Mouse (Mus musculus) layer of hippocampus, postnatal 36 days (tissue): Measurements from ENCODE around the gene Anks1b. TPM values are rescaled to one million over a fixed set of nuclear protein-coding genes. Genes with fewer than 3 reads are reported as not detected.
A peak's percentile ranks its signal among the peaks of the same experiment; 100 is the strongest.
"Not testable (repeated sequence)": the region's sequence is repeated elsewhere in the genome, so short reads cannot be mapped to it uniquely, and the experiment has no call there.

Source experiments
- DNase-seq, 2 experiments: peaks; one replicate each; pipeline ENCODE4 v3.0.0; 2022
- total RNA-seq, 2 experiments: library from RNA; stranded (reverse); gene quantifications; 2 replicates each; pipeline ENCODE4 v1.2.3; 2021

Anks1b gene
- total RNA-seq, 2 experiments from 2014 or later, result 492 to 532 TPM

DNA sequence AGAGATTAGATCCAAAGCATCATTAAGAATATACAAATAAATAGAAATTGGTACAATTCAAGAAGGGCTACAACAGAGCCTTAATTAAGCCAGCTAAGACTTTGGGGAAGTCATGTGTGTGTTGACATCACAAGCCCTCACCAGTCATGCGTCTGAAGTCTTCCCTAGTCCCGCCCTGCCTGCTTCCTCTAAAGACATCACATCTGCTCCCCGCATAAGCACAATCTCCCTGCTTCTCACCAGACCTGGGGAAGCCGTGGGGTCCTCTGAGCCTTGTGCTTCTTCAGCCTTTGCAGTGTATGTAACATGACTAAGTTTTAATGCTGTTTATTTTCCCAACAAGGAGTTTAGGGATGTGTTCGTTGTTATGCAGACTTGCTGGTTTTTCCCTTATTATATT, 706.7 kb downstream of the Anks1b start:
- no peak for DNase-seq

DNA sequence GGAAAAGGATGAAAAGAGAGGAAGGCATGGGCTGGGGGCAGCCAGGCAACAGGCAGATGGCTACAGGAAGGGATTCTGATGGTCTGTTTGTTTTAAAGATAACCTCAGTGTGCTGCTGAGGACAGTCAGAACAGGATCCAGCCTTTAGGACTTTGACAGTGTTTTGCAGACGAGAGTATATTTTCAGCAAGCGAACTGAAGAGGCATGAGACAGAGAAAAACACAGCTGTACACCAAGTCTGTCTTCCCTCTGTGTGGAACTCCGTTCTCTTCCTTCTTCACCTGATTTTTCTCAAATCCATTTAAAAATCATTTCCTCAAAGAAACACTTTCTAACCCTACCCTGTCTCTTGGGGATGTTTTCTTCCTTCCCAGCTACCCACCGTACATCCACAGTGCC, 710.7 kb downstream of the Anks1b start:
- no peak for DNase-seq

DNA sequence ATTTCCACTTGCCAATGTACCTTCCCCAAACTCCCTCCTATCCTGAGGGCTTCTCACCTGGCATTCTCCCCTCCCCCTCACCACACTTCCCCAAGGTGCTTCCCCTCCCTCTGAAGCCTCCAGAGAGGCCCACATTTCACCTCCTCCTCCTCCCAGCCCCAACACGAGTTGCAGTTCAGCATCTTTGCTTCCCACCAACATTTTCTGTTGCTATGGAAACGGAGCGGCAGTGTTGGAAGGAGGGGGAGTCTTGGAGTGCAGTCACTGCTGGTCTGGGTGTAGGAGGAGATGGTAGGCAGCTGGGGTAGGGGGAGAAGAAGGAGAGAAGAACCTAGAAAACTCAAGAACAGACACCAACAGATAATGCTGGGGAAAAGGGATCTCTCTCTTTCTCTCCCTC, 722.8 kb downstream of the Anks1b start:
- DNase-seq, result peak in 1 of 2 experiments; percentile 57

DNA sequence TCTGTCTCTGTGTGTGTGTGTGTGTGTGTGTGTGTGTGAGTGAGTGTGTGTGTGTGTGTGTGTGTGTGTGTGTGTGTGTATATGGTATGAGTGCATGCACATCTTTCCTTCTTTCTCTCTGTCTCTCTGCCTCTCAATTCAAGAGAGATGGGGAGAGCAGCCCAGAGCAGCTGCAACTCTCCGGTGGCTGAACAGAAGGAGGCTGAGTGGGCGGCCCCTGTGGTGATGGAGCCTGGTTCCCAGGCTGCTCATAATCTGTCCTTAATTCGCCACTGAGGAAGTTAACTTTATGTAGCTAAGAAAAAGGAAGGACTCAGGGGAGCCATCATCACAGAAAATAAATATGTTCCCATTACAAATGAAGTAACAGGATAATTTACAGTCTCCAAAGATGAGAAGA, 723.3 kb downstream of the Anks1b start:
- DNase-seq, result peak; percentile 68 to 71

DNA sequence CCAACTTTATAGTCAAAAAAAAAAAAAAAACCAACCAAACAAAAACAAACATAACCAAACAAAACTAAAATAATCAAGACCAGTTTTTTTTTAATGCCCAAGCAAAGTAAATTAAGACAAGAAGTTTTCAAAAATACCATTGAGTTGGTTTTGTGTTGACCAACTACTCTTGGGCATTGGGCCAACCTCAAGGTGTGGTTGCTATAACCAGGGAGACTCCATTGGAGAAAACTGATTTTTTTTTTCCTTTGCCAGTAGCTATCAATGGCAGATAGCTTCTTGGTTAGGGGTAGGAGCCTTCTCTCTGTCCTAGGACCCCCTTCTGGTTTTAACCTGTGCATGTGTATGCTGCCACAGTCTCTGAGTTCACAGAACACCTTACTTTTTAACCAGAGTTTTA, 725.8 kb downstream of the Anks1b start:
- no peak for DNase-seq

DNA sequence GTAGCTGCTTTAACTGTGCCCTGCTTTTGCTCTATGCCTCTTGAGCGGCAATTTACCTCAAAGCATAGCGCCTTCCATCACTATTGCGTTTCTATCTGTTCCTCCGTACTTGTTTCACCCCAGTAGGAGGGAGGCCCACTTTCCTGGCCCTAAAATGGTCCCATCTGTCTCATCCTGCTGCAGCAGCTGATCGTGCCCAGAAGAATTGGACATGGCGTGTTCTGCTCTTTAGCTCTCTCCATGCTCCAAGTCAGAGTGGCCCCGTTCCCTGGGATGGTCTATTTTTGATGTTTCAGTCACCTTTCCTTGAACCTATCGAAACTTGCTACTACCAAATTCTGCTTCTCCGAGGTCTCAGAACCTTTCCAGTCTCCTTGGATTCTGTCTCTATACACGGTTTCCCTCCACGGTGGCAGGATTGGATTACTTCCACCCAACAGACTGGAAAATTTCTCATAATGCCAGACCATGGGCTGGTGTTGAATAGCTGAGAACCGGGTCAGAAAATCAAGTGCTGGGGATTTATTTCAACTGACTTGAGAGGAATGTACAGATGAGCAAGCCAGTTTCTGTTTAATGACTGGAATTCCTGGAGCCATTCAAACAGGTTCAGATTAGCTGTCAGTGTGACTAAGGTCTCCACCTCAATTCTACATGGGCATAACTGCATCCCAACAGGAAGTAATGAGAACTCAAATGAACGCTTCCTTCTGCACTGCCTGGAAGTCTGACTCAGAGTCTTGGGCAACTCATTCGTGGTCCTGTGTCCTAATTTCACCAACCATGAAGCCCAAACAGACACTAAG, 726.6 kb downstream of the Anks1b start:
- peak in 1 of 2 experiments; percentile 48 for DNase-seq

DNA sequence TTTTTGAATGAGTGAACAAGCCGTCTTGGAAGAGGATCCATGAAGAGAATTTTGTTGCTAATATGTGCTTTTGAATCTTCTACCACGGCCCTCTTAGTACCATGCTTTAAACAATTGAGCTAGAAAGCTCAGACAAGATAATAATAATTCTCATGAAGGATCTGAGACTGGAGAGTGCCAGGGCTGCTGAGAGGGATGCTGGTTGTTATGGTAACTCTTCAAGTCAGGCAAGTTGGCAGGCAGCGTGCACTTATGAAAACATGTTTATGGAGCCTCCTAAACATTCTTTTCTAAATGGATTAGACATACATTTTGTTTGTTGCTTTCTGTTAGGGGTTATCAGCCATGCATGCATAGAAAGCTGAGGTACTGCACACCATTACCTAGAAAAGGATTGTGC, 734.3 kb downstream of the Anks1b start:
- no peak for DNase-seq

DNA sequence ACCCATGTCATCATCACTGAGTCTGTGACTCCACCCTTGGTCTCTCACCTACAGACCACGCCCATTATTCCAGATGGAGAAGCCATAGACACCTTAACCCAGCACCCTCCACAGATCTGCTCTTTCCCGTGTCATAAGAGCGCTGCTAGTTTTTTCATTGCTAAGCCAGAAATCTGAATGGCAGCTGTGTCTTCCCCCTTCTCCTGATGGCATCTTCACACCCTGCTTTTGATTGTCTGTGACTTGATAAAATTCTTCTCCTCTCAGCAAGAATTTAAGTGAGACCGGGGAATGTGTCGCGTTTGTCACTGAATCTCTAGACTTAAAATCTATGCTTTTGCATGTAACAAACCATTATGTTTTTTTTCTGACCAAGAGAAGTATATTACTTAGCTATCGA, 736.1 kb downstream of the Anks1b start:
- DNase-seq, result no peak

DNA sequence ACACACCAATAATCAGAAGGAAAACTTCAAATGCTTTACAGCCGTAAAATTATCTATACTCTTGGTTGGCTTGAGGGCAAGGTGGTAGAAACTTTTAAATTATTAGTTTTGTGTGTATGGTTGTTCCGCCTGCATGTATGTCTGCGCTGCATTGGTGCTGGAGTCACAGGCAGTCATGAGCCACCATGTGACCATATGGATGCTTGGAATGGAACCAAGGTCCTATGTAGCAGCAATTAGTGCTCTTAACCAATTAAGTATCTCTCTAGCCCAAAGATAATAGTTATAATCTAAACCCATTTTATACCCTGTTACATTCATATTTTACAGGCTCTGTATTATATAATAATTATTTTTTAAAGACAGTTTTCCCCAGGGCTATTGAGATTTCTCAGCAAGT, 739.7 kb downstream of the Anks1b start:
- DNase-seq, result no peak

DNA sequence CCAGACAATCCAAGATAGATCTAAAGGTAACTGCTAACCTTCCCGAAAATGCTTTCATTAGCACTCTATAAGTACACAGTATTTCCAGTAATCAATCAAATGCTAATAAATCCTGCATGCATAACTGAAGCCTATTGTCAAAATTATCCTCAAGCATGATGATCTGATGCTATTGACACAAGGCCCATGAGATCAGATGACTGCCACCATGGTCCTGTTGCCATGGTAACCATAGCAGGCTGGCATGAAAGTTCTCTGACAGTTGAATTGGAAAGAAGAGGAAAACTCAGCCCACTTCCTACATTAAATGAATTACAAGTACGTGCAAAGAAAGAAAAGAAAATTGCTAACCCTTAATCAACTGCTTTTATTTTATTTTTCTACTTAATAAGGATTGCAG, 741.9 kb downstream of the Anks1b start:
- no peak for DNase-seq

DNA sequence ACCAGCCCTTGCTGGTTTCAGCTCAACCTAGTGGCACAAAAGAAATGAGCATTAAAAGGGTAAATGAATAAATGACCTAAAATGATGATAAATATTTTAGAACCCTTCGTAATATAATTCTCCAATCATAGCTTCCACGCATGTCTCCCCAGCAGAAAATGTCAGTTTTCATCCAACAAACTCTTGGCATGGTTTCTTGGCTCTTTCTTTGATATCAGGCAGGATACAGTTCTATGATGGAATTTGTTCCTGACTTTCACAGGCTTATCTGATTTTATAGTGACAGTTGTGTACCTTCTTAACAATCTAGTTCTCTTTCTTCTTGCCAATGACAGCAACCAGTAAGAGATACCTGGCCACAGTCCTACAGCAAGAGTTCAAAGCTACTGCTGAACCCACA, 743.3 kb downstream of the Anks1b start:
- DNase-seq, result no peak

DNA sequence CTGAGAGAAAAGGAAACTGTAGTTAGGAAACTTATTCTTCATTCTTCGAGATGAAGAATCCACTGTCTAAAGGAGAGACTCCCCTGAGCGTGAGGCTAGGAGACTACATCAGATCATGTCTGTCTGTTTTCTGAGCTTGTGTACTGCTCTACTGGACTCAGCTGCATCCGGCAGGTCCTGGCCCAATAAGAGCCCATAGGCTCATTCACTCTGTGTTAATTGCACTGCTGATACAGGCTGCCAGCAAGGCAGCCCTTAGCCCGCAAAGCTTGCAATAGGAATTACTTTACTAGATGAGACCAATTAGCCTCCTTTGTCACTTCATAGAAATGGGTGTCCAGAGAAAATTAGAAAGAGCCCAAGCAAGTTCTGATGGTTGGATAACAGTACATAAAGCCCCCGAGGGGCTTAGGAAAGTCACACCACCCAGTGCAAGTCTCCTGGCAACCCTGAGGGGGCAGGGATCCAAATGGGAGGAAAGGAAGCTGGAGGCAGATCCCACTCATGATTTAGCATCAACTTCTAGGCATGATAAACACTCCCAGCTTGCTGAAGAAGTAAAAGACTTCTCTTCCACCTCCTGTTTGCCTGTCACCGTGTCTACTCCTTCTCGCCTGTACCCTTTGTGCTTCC, 744.5 kb downstream of the Anks1b start:
- DNase-seq, result no peak

DNA sequence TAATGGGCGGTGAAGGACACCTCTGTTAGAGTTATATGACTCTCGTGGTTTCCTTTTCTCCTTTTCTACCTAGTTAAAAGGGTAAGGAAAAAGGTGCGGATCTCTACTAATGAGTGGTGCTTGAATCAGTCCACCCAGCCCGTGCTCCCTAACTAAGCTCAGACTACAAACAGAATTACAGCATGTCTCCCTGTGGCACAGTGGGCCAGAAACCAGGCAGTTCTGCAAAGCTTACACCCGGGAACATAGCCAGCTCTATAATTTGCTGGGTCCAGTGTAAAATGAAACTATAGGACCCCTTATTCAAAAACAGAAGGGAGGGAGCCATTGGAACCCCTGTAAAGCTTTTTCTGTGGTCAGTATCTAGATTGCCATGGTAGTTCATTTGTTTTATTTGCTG, 754.2 kb downstream of the Anks1b start:
- no peak for DNase-seq

DNA sequence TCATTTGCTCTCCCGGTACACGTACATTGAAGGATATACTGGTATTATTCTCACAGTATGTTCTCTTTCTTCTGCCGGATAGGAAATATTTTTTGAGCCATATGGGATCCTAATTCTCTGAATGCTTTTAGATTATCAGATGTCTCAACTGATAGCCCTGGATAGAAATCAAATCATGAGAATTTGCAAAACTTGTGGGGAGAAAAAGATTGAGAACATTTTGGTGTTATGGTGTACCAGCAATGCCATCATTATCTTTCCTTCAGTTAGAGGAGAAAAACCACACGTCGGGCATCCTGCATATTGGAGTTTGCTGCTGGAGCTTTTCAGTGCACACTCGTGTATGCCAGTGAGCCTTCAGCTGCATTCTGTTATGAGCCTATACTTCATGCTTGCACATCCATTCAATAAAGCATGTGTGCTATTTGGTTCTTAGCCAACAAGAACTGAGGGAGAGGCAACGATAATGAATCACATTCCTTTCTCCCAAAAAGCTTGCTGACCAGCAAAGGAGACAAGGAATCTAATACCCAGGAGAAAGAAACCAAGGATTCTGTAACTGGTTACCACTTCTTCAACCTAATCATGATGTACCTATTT, 756.9 kb downstream of the Anks1b start:
- DNase-seq, result no peak

DNA sequence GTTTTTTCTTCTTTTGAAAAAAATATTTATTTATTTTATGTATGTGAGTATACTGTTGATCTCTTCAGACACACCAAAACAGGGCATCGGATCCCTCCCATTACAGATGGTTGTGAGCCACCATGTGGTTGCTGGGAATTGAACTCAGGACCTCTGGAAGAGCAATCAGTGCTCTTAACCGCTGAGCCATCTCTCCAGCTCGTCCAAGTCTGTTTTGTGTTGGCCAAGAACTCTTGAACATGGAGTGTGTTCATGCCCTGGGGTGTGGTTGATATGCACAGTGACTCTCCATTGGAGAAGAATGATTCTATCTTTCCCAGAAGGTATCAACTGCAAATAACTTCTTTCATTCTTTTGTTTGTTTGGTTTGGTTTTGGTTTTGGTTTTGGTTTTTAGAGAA, 757.5 kb downstream of the Anks1b start:
- not testable (repeated sequence) for DNase-seq

DNA sequence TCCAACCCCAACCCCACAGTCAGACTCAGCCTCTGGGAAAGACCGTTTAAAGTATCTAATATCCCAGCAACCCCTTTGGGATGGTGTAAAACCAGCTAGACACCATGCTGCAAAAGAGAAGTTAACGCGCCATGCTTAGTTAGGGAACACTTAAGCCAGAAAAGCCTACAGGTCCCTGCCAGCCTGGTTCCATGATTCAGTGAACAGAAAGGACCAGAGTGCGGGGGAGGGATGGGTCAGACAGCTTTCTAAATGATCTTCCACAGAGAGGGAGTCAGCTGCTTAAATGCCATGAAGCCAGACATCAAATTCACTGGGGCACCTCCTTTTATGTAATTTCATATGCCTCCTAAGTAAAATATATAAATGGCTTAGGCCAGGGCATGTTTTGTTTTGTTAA, 764.0 kb downstream of the Anks1b start:
- DNase-seq, result no peak

DNA sequence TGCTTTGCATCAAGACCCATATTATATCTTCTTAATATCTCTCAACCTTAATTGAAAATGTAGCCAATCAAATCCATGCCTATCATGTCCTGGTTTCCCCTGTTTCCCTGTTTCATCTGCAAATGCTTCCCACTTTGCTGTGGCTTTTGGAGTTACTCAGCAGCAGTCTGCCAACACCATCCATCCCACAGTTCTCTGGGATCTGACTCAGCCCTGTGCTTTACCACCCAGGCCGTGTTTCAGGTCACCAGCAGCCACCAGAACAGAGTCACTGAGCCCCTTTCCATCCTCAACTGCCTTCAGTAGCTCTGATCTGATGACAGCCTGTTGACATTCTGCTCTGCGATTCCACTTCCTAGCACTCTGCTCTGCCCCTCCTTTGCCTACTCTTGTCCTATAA, 776.4 kb downstream of the Anks1b start:
- DNase-seq, result no peak

DNA sequence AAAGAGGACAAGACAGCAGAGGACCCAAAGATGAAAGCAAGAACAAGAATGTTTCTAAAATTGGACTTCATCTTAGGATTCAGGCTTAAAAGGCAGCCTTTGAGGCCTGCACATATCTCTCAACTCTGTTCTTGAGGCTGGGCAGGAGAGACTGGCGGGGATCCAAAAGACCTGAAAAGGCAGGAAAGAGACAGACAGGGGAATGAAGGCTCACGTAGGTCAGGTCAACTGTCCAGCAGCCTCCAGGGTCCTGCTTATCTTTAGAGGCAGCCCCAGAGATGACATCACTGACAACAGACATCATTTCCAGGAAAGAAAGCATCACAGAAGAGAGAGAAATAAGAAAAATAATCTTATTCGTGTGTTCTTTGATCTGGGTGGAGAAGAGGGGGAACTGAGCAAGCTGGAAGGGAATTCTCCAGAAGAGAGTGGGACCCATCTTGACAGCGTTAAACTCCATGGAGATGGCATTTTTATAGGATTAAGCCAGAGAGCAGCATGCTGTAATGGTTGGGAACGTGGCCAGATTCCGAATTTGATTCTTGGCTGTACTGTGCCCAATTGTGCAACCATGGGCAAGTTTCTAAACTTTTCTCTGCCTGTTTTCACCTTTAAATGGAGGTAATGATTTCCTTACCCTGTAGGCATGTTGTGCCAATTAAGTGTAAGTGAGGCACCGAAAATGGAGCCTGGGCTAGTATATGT, 784.3 kb downstream of the Anks1b start:
- DNase-seq, result peak in 1 of 2 experiments; percentile 29

DNA sequence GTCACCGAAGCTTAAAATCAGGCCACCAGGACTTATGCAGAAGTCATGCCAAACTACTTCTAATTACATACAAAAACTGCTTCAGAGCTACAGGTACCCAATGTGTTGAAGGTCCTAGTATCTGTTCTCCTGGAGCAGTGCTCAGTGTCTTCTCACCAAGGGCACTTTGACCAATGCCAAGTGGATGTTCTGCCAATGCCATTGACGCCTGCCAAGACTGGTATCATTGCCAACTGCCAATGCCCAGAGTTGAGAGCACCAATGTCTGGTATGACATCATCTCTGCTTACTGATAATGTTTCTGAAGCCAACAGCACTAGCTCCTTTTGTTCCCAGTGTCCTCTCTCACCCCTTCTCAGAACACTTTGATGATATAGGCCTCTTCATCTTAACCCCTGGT, 793.4 kb downstream of the Anks1b start:
- DNase-seq, result peak; percentile 58

DNA sequence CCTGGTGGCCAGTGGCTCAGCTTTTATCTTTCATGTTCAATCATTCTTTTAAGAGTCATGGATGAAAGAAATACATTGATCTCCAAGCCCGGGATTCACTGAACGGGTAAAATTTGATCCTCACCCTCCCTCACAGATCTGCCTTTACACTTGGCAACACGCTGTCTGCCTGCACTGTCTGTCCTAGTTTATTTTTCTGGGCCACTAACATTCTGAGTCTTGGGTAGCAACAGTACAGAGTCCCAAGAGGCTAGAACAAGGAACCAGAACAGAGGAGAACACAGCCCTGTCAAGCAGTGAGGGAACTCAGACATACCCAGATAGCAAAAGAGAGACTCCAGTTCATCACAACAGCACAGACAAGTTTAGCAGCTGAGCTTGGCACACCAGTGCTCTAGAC, 797.0 kb downstream of the Anks1b start:
- DNase-seq, result no peak

DNA sequence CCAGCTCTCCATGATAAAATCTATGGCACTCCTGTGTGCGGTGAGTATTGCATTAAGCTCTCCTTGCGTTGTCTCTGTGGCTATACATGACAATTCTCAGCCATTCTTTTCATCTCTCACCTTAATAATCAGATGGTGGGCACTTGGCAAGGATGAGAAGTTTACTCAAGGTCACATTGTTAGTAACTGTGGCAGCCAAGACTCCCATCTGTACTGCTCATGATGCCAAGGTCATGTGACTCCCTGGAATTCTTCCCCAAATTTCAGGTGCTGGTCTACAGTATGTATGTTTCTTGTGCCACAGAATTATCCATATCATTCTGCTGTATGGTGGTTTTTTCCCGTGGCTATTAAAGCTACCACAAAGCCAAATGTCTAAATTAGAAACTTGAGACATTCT, 798.8 kb downstream of the Anks1b start:
- no peak for DNase-seq

DNA sequence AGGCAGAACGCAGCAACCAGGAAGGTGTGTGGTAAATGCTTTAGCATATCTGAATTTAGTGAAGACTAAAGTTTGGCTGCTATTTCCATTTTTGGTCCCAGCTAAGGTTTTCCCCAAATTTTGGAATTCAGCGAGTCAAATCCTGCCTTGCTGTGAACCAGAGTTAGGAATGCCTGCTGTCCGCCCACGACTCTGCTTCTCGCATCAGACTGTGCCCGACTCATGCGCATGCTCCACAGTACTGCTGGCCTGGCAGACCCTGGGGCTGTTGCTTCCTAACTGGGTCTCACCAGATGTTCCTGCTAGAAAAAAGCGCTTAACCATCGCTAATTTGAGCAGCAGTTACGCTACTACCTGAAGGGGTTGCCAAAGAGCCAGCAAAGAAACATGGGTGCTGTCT, 801.1 kb downstream of the Anks1b start:
- peak; percentile 77 to 81 for DNase-seq

DNA sequence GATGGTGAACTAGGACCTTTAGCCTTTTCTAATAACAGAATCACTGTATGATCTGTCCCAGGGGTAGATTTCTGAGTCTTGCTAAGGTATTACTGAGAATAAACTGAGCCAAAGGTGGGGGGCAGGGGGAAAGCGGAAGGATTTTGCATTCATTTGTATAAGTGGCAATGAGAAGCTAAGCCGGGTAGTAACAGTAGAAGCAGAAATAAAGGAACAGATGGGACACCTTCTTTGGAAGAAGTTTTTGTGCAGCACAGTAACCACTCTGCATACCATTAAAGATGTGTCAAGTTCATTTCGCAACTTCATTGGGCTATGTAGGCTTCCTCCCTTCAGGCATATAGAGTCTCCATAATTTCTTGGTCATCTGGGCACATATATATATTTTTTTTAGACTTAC, 804.1 kb downstream of the Anks1b start:
- no peak for DNase-seq
